Mouse (Mus musculus) fibroblast of lung, adult 2 months (primary cell): ENCODE measurements around the gene Bloc1s3.
A peak's percentile ranks its signal among the peaks of the same experiment; 100 is the strongest.

Experiments used
- DNase-seq: peaks from one replicate; pipeline ENCODE4 v3.0.0-alpha.2; 2011; ENCODE audit warnings: low read depth

The Bloc1s3 gene

DNA sequence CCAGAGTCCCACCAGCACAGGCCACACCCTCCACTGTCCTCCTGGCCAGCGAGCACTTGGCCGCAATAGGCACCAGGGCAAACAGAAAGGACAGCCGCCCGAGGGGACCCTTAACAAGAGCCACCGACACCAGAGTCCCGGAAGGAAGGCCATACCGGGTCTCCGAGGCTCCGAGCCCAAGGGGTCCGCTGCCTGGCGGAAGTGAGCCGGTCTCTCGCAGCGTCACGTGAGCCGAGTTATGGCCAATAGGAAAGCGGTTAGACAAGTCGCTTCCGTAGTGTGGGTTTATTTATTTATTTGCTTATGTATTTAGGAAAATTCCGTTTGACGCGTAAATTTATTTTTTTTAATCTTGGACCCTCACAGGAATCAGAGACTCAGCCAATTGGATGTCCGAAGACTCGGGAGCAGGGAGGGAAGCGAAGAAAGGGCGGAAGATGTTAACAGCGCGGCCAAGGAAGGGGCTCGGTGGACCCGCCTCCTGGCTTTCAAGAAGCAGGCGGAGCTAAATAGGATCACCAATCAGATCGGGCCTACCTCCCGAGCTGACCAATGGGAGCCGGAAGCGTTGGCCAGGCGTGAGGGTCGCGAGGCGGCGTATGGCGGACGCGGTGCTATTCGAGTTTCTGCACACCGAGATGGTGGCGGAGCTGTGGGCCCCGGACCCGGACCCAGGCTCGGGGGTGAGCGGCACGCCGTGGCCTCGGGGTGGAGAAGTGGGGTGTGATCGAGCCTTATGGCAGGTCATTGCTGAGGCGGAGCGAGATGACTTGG is at the start of gene Bloc1s3, which contains the start of gene Trappc6a:
Gene Bloc1s3 (minus strand): TSS at position 218 of the 774 bp plus-strand sequence.
Gene Trappc6a (plus strand): TSS at position 246 of the 774 bp plus-strand sequence.
- peak; percentile 89 for DNase-seq

GRCm38 (mm10) chr7:19557086-19557485 is 48.9 kb upstream of the Bloc1s3 start:
- no peak for DNase-seq

GRCm38 (mm10) chr7:19554168-19554567 is 46.0 kb upstream of the Bloc1s3 start:
- no peak for DNase-seq

GRCm38 (mm10) chr7:19552443-19552842 is 44.3 kb upstream of the Bloc1s3 start:
- no peak for DNase-seq

DNA sequence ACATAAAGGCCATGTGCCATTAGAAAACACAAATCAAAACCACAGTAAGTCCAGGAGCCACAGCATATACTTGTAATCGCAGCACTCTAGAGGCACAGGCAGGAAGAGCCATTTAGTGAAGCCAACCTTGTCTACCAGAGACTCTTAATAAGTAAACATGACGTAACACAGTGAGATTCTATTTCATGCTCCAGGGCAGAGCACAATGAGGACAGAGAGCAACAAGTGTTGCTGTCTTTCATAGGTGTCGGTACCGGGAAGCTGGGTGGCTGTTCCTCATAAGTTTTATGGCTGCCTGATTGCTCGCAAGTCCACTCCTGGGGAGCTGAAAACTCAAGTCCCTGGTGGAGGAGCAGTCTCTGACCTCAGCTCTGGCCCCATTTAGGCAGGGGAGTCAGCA is 43.5 kb upstream of the Bloc1s3 start:
- no peak for DNase-seq

GRCm38 (mm10) chr7:19549394-19549793 is 41.2 kb upstream of the Bloc1s3 start:
- DNase-seq = no peak

- no peak for DNase-seq
These were observed 39.3 kb upstream of the Bloc1s3 start for GRCm38 (mm10) chr7:19547344-19547969.

- no peak for DNase-seq
These were observed 37.8 kb upstream of the Bloc1s3 start for GRCm38 (mm10) chr7:19546007-19546406.

GRCm38 (mm10) chr7:19543584-19543983 is 35.4 kb upstream of the Bloc1s3 start:
- no peak for DNase-seq

GRCm38 (mm10) chr7:19542155-19542691 is 34.1 kb upstream of the Bloc1s3 start:
- DNase-seq = no peak

DNA sequence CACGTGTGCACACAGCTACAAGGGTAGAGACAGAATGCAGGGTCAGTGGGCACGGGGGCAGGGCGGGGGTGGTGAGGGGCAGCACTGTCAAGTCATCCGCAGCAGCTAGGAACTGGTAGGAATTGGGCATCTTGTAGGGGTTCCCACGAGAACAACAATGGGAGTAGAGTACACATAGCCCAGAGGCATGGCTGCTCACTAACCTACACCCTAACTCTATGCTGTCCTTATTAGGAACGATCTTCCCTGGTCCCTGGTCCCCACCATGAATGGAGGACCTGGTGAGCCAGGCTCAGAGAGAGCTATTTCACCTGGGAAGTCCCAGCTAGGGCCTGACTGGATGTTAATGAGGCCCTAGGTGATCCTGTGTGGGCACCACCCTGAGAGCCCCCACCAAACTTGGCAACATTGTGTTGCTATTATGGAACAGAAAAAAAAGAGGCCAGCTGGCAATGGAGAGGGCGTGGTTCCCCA is 33.6 kb upstream of the Bloc1s3 start:
- no peak for DNase-seq

DNA sequence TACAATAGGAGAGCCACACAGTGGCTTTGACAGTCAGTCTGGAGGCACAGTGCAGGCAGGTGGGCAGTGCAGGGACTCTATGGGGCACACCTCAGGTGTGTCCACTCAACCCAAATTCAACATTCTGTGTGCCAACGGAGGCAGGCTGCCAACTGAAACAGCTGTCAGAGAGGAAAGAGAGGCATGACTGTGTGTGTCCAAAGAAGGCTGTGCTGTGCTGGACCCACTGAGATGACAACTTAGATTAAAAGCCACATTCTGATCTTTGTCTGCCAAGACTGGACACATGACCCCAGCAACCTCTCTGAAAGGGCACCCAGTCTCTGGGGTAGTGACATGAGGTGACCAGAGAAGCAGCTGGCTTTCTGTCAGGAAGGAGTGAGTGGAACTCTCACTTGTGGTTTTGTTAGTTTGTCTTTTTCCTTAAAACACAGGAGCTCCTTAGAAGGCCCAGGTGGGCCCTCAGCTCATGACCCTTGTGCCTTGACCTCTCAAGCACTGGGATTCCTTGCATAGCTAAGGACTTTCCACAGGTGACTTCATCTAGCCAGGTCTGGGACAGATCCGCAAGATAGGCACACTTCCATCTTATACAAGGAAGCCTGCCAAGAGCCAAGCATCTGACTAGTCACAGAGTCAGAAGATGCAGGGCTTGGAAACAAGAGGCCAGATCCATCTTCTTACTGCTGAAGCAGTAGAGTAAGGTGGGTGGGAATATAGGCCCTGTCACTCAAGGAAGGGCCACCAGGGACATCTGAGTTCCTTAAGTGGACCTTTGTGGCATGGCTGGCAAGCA is 32.8 kb upstream of the Bloc1s3 start:
- DNase-seq = no peak

GRCm38 (mm10) chr7:19534676-19535075 is 26.5 kb upstream of the Bloc1s3 start:
- DNase-seq = no peak

DNA sequence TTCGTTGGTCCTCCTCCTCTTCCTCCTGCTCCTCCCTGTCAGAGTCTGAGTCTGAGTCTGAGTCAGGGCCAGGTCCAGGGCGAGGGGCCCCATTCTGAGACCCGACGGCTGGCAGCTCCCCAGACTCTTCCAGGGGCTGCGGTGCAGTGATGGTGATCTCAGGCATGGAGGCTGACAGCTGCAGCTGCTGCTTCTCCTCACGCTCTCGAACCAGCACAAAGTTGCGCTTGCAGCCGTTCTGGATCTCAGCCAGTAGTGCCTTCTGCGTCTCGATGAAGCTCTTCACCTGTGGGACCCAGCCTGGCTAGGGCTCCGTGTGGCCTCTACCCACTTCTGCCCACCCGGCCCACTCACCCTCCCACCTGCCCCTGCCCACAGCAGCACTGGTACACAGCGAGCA is 24.1 kb upstream of the Bloc1s3 start:
- no peak for DNase-seq

DNA sequence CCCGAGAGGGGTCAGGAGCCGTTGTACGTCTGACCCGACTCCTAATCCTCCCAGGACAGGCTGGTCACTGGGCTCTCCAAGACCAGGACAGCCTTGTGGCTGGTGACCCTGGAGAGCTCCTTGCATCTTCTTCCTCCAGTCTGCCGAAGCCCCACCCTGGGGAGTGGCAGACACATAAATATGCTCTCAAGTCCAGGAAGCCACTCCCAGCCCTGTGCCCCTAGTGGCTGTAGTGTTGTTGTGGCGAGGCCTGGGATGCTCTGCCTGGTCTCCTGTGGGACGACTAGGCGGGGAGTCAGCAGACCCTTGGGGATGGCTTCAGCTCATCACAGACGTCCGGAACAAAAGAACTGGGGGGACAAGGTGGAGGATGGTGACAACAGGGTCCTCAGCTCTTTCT is 22.9 kb upstream of the Bloc1s3 start:
- no peak for DNase-seq

GRCm38 (mm10) chr7:19525105-19525481 is 16.9 kb upstream of the Bloc1s3 start:
- no peak for DNase-seq

DNA sequence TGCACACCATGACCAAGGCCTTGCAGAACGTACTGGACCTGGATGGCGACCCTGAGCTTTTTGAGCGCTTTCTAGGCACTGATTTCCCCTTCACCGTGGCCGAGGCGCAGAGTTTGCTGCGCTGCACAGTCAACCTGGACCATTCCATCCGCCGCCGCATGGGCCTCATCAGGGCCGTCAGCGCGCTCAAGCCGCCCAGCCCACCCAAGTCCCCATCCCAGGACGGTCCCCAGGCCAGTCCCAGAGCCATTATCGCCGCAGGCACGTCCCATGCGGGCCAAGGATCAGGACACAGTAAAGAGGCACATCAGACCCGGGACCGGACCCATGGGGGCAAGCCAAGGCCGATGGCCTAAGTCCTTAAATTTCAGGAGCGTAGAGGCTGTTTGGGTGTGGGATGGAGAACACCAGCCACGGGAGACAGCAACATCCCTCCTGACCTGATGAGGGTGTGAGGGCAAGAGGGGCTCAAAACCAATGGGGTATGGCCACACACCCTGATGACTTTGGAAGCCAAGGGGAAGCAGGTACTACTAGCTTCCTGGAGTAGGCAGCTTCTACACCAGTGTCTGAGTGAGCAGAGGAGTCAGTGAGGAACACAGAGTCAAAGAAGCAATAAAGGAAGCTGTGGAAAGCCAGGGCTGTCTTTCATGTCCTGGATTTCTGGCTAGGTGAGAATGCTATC is 16.4 kb upstream of the Bloc1s3 start:
- DNase-seq = no peak

- no peak for DNase-seq
These were observed 15.7 kb upstream of the Bloc1s3 start for GRCm38 (mm10) chr7:19523757-19524419.

- no peak for DNase-seq
These were observed 15.0 kb upstream of the Bloc1s3 start for GRCm38 (mm10) chr7:19523017-19523756.

DNA sequence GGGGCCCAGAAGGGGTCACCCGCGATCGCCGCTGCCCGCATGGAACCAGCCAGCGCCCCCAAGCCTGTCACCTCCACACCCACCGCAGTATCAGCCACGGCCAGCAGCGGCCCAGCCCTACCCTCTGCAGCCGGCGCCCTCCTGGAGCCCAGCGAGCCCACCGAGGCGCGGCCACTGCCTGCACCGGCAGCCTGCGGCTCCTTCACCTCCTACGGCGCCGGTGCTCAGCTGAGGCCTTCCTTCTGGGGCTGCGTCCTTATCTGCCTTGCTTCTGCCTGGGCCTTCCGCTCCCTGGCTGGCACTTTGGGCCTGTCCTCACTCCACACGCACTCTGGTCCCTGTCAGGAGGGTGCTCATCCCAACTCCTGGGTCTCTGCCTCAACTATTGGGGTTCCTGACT is 11.9 kb upstream of the Bloc1s3 start:
- no peak for DNase-seq
